Mouse (Mus musculus): ENCODE measurements around the gene Spsb4. TPM values are rescaled to one million over a fixed set of nuclear protein-coding genes. Genes with fewer than 3 reads are reported as not detected.

Gene Spsb4
- polyA plus RNA-seq, 1 experiment from 2014 or later: 50.3 TPM

GRCm38 (mm10) chr9:96986797-96987473 is 31.7 kb downstream of the Spsb4 start:
- Histone ChIP-seq H3K4me2 (no peak overlapping the region), H3K27ac (peak overlapping the region; percentile 76), H3K27me3 (no peaks in the 10 kb centered on the region), H3K9ac (peak overlapping the region; percentile 55), H3K36me3 (no peaks in the 10 kb centered on the region), H3K9me3 (no peaks in the 10 kb centered on the region), H3K4me3 (no peak overlapping the region), H3K4me1 (replicated peaks) (peaks cover 88% of the 10 kb centered on the region)
- peak; percentile 30 for ATAC-seq (ENCODE audit: low FRiP score)
- 37% methylated on average over 11 of the region's 11 CpGs for WGBS

GRCm38 (mm10) chr9:96984034-96984433 is 34.6 kb downstream of the Spsb4 start:
- H3K4me1 ChIP-seq (replicated peaks): peaks cover 89% of the 10 kb centered on the region
- 90% methylated on average over 8 of the region's 8 CpGs for WGBS
- H3K9ac ChIP-seq: no peak overlapping the region
- no peaks in the 10 kb centered on the region for H3K9me3 ChIP-seq
- ATAC-seq (ENCODE audit: low FRiP score): no peak
- no peaks in the 10 kb centered on the region for H3K27me3 ChIP-seq
- H3K27ac ChIP-seq: no peak overlapping the region
- H3K36me3 ChIP-seq: no peaks in the 10 kb centered on the region
- no peak overlapping the region for H3K4me3 ChIP-seq
- H3K4me2 ChIP-seq: no peak overlapping the region

GRCm38 (mm10) chr9:96982940-96983339 is 35.7 kb downstream of the Spsb4 start:
- Histone ChIP-seq H3K36me3 (no peaks in the 10 kb centered on the region), H3K9ac (no peak overlapping the region), H3K27ac (peak overlapping the region; percentile 85; the same call in 1 of the 2 replicates), H3K4me1 (replicated peaks) (peaks cover 89% of the 10 kb centered on the region), H3K4me3 (no peak overlapping the region), H3K27me3 (no peaks in the 10 kb centered on the region), H3K9me3 (no peaks in the 10 kb centered on the region), H3K4me2 (no peak overlapping the region)
- 43% methylated on average over 3 of the region's 3 CpGs for WGBS
- no peak for ATAC-seq (ENCODE audit: low FRiP score)

GRCm38 (mm10) chr9:96982351-96982750 is 36.3 kb downstream of the Spsb4 start:
- no peaks in the 10 kb centered on the region for H3K36me3 ChIP-seq
- peaks cover 89% of the 10 kb centered on the region for H3K4me1 ChIP-seq (replicated peaks)
- H3K27me3 ChIP-seq: no peaks in the 10 kb centered on the region
- no peak for ATAC-seq (ENCODE audit: low FRiP score)
- H3K9ac ChIP-seq: peak overlapping the region; percentile 24; the same call in 1 of the 2 replicates
- H3K9me3 ChIP-seq: no peaks in the 10 kb centered on the region
- H3K27ac ChIP-seq: peak overlapping the region; percentile 85
- WGBS: 6% methylated on average over 3 of the region's 3 CpGs
- H3K4me3 ChIP-seq: no peak overlapping the region
- H3K4me2 ChIP-seq: no peak overlapping the region

GRCm38 (mm10) chr9:96981836-96982235 is 36.8 kb downstream of the Spsb4 start:
- Histone ChIP-seq H3K4me3 (no peak overlapping the region), H3K4me1 (replicated peaks) (peaks cover 88% of the 10 kb centered on the region), H3K9me3 (no peaks in the 10 kb centered on the region), H3K27ac (peak overlapping the region; percentile 85), H3K27me3 (no peaks in the 10 kb centered on the region), H3K9ac (no peak overlapping the region), H3K36me3 (no peaks in the 10 kb centered on the region), H3K4me2 (no peak overlapping the region)
- no peak for ATAC-seq (ENCODE audit: low FRiP score)
- 78% methylated on average over 5 of the region's 5 CpGs for WGBS

- H3K36me3 ChIP-seq: no peaks in the 10 kb centered on the region
- no peaks in the 10 kb centered on the region for H3K27me3 ChIP-seq
- 8% methylated on average over 9 of the region's 9 CpGs for WGBS
- peak overlapping the region; percentile 85 for H3K27ac ChIP-seq
- 0 out of 2 replicates have a peak, but pooled peaks have one; percentile 2 for ATAC-seq (ENCODE audit: low FRiP score)
- no peak overlapping the region for H3K4me3 ChIP-seq
- H3K4me2 ChIP-seq: no peak overlapping the region
- no peaks in the 10 kb centered on the region for H3K9me3 ChIP-seq
- H3K4me1 ChIP-seq (replicated peaks): peaks cover 81% of the 10 kb centered on the region
- H3K9ac ChIP-seq: no peak overlapping the region
These were observed 37.5 kb downstream of the Spsb4 start for GRCm38 (mm10) chr9:96981121-96981520.

GRCm38 (mm10) chr9:96980037-96980997 is 38.3 kb downstream of the Spsb4 start:
- no peak overlapping the region for H3K4me3 ChIP-seq
- WGBS: 11% methylated on average over 10 of the region's 10 CpGs
- H3K27me3 ChIP-seq: no peaks in the 10 kb centered on the region
- H3K4me1 ChIP-seq (replicated peaks): peaks cover 73% of the 10 kb centered on the region
- ATAC-seq (ENCODE audit: low FRiP score): peak; percentile 76
- peak overlapping the region; percentile 85 for H3K27ac ChIP-seq
- peak overlapping the region; percentile 31; the same call in 1 of the 2 replicates for H3K4me2 ChIP-seq
- H3K36me3 ChIP-seq: no peaks in the 10 kb centered on the region
- H3K9me3 ChIP-seq: no peaks in the 10 kb centered on the region
- peak overlapping the region; percentile 56; the same call in 1 of the 2 replicates for H3K9ac ChIP-seq

- Histone ChIP-seq H3K4me2 (peak overlapping the region; percentile 31; the same call in 1 of the 2 replicates), H3K27ac (peak overlapping the region; percentile 85), H3K27me3 (no peaks in the 10 kb centered on the region), H3K36me3 (no peaks in the 10 kb centered on the region), H3K4me3 (no peak overlapping the region), H3K9ac (peak overlapping the region; percentile 56), H3K4me1 (replicated peaks) (peaks cover 67% of the 10 kb centered on the region), H3K9me3 (no peaks in the 10 kb centered on the region)
- WGBS: 9% methylated on average over 13 of the region's 13 CpGs
- ATAC-seq (ENCODE audit: low FRiP score): no peak
These were observed 39.1 kb downstream of the Spsb4 start for GRCm38 (mm10) chr9:96979417-96980030.

- no peaks in the 10 kb centered on the region for H3K9me3 ChIP-seq
- peaks cover 69% of the 10 kb centered on the region for H3K4me1 ChIP-seq (replicated peaks)
- ATAC-seq (ENCODE audit: low FRiP score): peak; percentile 49
- H3K36me3 ChIP-seq: no peaks in the 10 kb centered on the region
- H3K9ac ChIP-seq: no peak overlapping the region
- peak overlapping the region; percentile 42; the same call in 1 of the 2 replicates for H3K27ac ChIP-seq
- H3K27me3 ChIP-seq: no peaks in the 10 kb centered on the region
- no peak overlapping the region for H3K4me2 ChIP-seq
- 35% methylated on average over 10 of the region's 10 CpGs for WGBS
- no peak overlapping the region for H3K4me3 ChIP-seq
These were observed 40.4 kb downstream of the Spsb4 start for GRCm38 (mm10) chr9:96978147-96978782.

- H3K36me3 ChIP-seq: no peaks in the 10 kb centered on the region
- no peaks in the 10 kb centered on the region for H3K9me3 ChIP-seq
- no peak for ATAC-seq (ENCODE audit: low FRiP score)
- no peak overlapping the region for H3K4me2 ChIP-seq
- no peaks in the 10 kb centered on the region for H3K27me3 ChIP-seq
- no peak overlapping the region for H3K4me3 ChIP-seq
- H3K4me1 ChIP-seq (replicated peaks): peaks cover 69% of the 10 kb centered on the region
- H3K27ac ChIP-seq: peak overlapping the region; percentile 42; the same call in 1 of the 2 replicates
- whole genome bisulfite sequencing: 43% methylated on average over 13 of the region's 13 CpGs
- H3K9ac ChIP-seq: 0 out of 2 replicates have a peak overlapping the region, but pooled peaks have one; percentile 24
These were observed 41.1 kb downstream of the Spsb4 start for GRCm38 (mm10) chr9:96977287-96978145.

- no peak for ATAC-seq (ENCODE audit: low FRiP score)
- Histone ChIP-seq H3K4me2 (no peak overlapping the region), H3K9ac (no peak overlapping the region), H3K36me3 (no peaks in the 10 kb centered on the region), H3K27ac (peak overlapping the region; percentile 81), H3K4me1 (replicated peaks) (peaks cover 67% of the 10 kb centered on the region), H3K27me3 (no peaks in the 10 kb centered on the region), H3K4me3 (no peak overlapping the region), H3K9me3 (no peaks in the 10 kb centered on the region)
- 55% methylated on average over 9 of the region's 9 CpGs for WGBS
These were observed 45.6 kb downstream of the Spsb4 start for GRCm38 (mm10) chr9:96973091-96973490.
